Mouse (Mus musculus) midbrain, embryonic 11.5 days (tissue): ENCODE results near the gene Hemgn. TPM values are rescaled to one million over a fixed set of nuclear protein-coding genes. Genes with fewer than 3 reads are reported as not detected.

Experiments
- ATAC-seq: fragments of 200-750 bp; cut with Nextera tagmentation; 2 replicates; pipeline ENCODE4 v1.8.0; 2017; ENCODE audit warnings: moderate TSS enrichment, moderate library complexity; ENCODE audit not compliant: low FRiP score
- DNase-seq: peaks from one replicate; pipeline ENCODE4 v3.0.0; 2015; ENCODE audit warnings: low spot score; ENCODE audit errors: missing footprints
- H3K27ac ChIP-seq: fragments of 300-500 bp; sonication (generic); 2 replicates; pipeline ENCODE4 v1.5.1; 2014; ENCODE audit warnings: low read depth, low read length
- H3K27me3 ChIP-seq: fragments of 300-500 bp; sonication (generic); 2 replicates; pipeline ENCODE4 v1.6.1; 2014; ENCODE audit warnings: mild to moderate bottlenecking, low read length, moderate library complexity, mixed read lengths; ENCODE audit not compliant: control insufficient read depth, insufficient read depth
- H3K36me3 ChIP-seq: fragments of 300-500 bp; sonication (generic); 2 replicates; pipeline ENCODE4 v1.6.1; 2014; ENCODE audit warnings: mild to moderate bottlenecking, low read length, moderate library complexity, mixed read lengths; ENCODE audit not compliant: control insufficient read depth, insufficient read depth
- H3K4me1 ChIP-seq: fragments of 300-500 bp; sonication (generic); 2 replicates; pipeline ENCODE4 v1.6.1; 2014; ENCODE audit warnings: low read length; ENCODE audit not compliant: control insufficient read depth, insufficient read depth
- H3K4me2 ChIP-seq: fragments of 300-500 bp; sonication (generic); 2 replicates; pipeline ENCODE4 v1.6.1; 2014; ENCODE audit warnings: mild to moderate bottlenecking, moderate library complexity
- H3K4me3 ChIP-seq: fragments of 300-500 bp; sonication (generic); 2 replicates; pipeline ENCODE4 v1.5.1; 2014; ENCODE audit warnings: low read depth, low read length
- H3K9ac ChIP-seq: fragments of 300-500 bp; sonication (generic); 2 replicates; pipeline ENCODE4 v1.6.1; 2014; ENCODE audit warnings: low read length
- H3K9me3 ChIP-seq: fragments of 300-500 bp; sonication (generic); 2 replicates; pipeline ENCODE4 v1.6.1; 2016; ENCODE audit warnings: low read length; ENCODE audit not compliant: control insufficient read depth
- WGBS: fragments of 180-500 bp; shearing (Covaris S2); extraction: QIAGEN DNeasy Blood & Tissue Kit; methylation state at CpG from one replicate; pipeline ENCODE4 v1.1.7; 2014; 5-methylcytosine and 5-hydroxymethylcytosine counted together
- polyA plus RNA-seq: library from polyadenylated mRNA; unstranded; fragments of >200 nt; fragmentation: Nextera tagmentation; extraction: Ambion mirVana; gene quantifications from 2 replicates; pipeline ENCODE4 v1.2.1, GENCODE M21; 2014

The Hemgn gene
- polyA plus RNA-seq, 1 experiment from 2014 or later = 20.5 TPM

DNA sequence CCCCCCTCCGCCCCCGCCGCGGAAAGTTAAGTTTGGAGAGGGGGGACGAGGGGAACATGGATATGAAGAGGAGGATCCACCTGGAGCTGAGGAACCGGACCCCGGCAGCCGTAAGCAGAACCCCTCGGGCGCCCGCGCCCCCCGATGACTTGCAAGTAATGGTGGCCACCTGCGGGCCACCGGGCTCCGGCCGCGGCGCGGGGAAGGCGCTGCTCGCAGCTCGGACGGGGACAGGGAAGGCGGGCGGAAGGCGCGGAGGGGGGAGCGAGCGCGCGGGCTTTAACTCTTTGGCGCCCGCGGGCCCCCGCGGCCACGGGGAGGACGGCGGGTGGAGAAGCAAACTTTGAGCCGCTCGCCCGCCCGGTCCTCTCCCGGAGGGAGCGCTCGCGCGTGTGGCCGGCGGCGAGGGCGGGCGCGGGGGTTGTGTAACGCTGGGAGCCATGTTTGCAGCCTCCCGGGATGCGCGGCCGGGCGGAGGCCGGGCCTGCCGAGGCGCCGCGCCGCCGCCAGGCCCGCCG, 38.0 kb upstream of the Hemgn start:
- peak; percentile 96 for DNase-seq
- no peaks in the 10 kb centered on the region for H3K36me3 ChIP-seq
- under 1% methylated on average over 47 of the region's 70 CpGs for WGBS
- peak overlapping the region; percentile 99 for H3K9ac ChIP-seq
- peak overlapping the region; percentile 98 for H3K4me3 ChIP-seq
- peak overlapping the region; percentile 98 for H3K27ac ChIP-seq
- H3K4me2 ChIP-seq = peak overlapping the region; percentile 79
- peak; percentile 43 for ATAC-seq
- peaks cover 20% of the 10 kb centered on the region for H3K4me1 ChIP-seq
- no peaks in the 10 kb centered on the region for H3K9me3 ChIP-seq
- no peaks in the 10 kb centered on the region for H3K27me3 ChIP-seq

DNA sequence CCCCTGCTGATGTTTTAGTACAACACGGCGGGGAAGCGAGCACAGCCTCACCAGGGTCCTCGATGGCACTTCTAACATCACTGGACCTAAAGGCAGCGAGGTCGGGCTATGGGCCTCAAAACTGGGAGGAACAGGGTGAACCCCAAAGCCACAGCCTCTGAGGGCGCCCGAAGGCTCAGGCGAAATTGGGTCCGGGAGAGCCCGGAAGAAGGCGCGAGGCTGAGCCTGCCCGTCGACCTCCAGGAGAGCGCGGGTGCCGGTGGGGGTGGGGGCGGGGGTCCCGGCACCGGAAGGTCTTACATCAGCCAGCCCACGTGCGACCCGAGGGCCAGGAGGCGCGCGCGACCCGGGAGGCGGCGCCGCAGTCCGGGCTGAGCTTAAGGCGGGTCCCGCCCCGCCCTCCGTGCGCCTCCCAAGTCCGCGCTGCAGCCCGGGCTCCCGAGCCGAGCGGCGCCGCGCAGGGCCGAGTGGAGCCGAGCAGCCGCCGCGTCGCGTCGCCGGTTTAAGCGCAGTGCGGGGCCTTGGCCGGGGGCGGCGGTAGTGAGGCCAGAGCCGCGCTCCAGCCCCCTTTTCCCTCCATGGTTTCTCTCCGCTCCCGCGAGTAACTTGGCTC, 37.3 kb upstream of the Hemgn start, which contains the start of gene Anp32b:
Gene Anp32b (plus strand): TSS at position 384 of the 613 bp plus-strand sequence.
- no peaks in the 10 kb centered on the region for H3K36me3 ChIP-seq
- peak; percentile 94 for ATAC-seq
- H3K4me2 ChIP-seq = peak within 1 kb of the TSS; percentile 79
- H3K27ac ChIP-seq = peak within 1 kb of the TSS; percentile 98
- no peaks in the 10 kb centered on the region for H3K27me3 ChIP-seq
- WGBS = under 1% methylated on average over 49 of the region's 66 CpGs
- DNase-seq = peak; percentile 100
- peaks cover 20% of the 10 kb centered on the region for H3K4me1 ChIP-seq
- H3K9me3 ChIP-seq = no peaks in the 10 kb centered on the region
- peak within 1 kb of the TSS; percentile 98 for H3K4me3 ChIP-seq
- H3K9ac ChIP-seq = peak within 1 kb of the TSS; percentile 99

- Histone ChIP-seq H3K27ac (peak overlapping the region; percentile 98), H3K4me3 (peak overlapping the region; percentile 98), H3K27me3 (no peaks in the 10 kb centered on the region), H3K36me3 (no peaks in the 10 kb centered on the region), H3K9ac (peak overlapping the region; percentile 99), H3K4me2 (peak overlapping the region; percentile 79), H3K9me3 (no peaks in the 10 kb centered on the region), H3K4me1 (peaks cover 20% of the 10 kb centered on the region)
- DNase-seq (no peak), ATAC-seq (no peak)
- 31% methylated on average over 7 of the region's 7 CpGs for WGBS
Measured at GRCm38 (mm10) chr4:46450020-46450518, 36.8 kb upstream of the Hemgn start.

GRCm38 (mm10) chr4:46448886-46449285, 35.6 kb upstream of the Hemgn start:
- no peak overlapping the region for H3K4me2 ChIP-seq
- no peaks in the 10 kb centered on the region for H3K9me3 ChIP-seq
- DNase-seq = no peak
- H3K27ac ChIP-seq = no peak overlapping the region
- peaks cover 12% of the 10 kb centered on the region for H3K4me1 ChIP-seq
- no peaks in the 10 kb centered on the region for H3K36me3 ChIP-seq
- 61% methylated on average over 6 of the region's 6 CpGs for WGBS
- H3K9ac ChIP-seq = no peak overlapping the region
- H3K27me3 ChIP-seq = no peaks in the 10 kb centered on the region
- H3K4me3 ChIP-seq = no peak overlapping the region
- no peak for ATAC-seq

- no peak overlapping the region for H3K9ac ChIP-seq
- H3K9me3 ChIP-seq = no peaks in the 10 kb centered on the region
- DNase-seq = no peak
- no peak for ATAC-seq
- no peak overlapping the region for H3K27ac ChIP-seq
- H3K27me3 ChIP-seq = no peaks in the 10 kb centered on the region
- H3K4me1 ChIP-seq = peaks cover 3% of the 10 kb centered on the region
- no peak overlapping the region for H3K4me3 ChIP-seq
- H3K4me2 ChIP-seq = no peak overlapping the region
- WGBS = 67% methylated on average over 1 of the region's 1 CpGs
- no peaks in the 10 kb centered on the region for H3K36me3 ChIP-seq
Measured at GRCm38 (mm10) chr4:46447461-46447860, 34.2 kb upstream of the Hemgn start.

DNA sequence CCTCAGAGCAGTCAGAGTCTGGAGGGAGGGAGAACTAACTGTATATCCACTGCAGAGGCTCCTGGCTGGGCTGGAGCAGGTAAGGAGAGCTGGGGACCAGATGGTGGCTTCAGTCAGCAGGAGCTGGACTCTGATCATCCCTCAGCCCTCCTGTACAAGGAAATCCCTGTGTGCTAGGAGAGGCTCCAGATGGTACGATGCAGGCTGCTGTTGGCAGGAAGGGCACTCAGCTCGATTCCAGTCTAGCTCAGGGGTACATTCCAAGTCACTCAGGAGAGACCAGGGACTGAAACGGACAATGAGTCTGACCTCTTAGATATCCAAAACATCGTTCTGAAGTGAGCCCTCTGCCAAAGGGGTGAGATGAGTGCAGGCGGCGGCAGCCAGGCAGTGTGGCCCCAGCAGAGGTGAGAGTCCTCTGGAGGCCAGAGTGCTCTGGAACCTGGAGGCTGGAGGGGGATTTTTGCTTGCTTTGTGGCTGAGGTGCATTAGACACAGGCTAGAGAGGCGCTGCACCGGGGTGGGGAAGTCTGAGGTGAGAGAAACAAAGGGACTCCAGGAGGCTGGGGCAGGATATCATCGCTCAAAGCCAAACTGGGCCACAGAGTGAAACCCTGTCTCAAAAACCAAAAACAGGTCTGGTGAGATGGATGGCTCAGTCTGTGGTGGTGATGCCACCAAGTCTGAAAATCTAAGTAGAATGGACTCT, 32.1 kb upstream of the Hemgn start:
- 54% methylated on average over 9 of the region's 9 CpGs for WGBS
- Histone ChIP-seq H3K9me3 (no peaks in the 10 kb centered on the region), H3K4me3 (no peak overlapping the region), H3K4me1 (no peaks in the 10 kb centered on the region), H3K9ac (no peak overlapping the region), H3K27ac (no peak overlapping the region), H3K4me2 (no peak overlapping the region), H3K27me3 (no peaks in the 10 kb centered on the region), H3K36me3 (no peaks in the 10 kb centered on the region)
- DNase-seq = no peak
- no peak for ATAC-seq

DNA sequence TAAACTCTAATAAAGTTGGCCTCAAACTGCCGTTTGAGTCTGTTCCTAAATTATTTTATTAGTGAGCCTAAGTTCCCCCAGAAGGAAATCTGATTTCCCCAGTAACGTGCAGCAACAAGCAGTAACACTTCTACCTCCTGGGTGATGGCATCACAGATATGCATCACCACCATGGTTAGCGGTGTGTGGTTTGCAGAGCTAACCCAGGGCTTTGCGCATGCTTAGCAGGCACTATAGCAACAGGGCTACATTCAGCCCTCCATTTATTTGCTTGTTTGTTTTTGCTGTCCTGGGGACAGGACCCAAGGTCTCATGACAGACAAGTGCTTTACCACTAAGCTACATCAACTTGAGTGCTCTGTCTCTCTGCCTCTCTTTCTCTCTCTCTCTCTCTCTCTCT, 29.2 kb upstream of the Hemgn start:
- 67% methylated on average over 4 of the region's 4 CpGs for WGBS

DNA sequence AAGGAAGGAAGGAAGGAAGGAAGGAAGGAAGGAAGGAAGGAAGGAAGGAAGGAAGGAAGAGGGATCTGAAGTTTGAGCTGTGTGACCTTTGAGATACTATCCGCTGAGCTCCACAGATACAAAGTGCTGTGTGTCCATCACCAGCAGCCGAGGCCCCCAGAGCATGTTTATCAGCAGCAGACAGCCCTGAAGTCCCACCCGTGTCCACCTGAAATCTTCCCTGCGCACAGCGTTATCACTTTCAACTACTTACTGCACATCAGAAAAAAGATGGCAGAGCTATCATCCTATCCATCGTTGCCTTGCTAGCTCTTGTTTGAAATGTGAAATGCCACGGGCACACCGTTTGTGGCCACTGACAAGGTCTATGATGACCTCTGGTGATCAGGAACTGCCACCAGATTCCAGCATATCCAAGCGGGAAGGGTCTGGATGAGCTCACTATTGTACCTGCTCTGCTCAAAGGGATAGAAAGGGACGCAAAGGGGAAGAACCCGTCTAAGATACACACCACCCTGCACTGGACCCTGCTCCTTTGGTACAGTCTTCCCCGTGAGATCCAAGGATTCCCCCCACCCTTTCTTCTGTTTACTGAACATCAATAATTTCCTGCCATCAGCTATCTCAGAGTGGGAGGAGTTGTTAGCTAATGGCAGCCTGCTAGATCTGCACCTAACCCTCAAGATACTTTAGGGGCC, 19.2 kb upstream of the Hemgn start:
- Histone ChIP-seq H3K27me3 (no peaks in the 10 kb centered on the region), H3K36me3 (no peaks in the 10 kb centered on the region), H3K4me1 (no peaks in the 10 kb centered on the region)

More for the DNA sequence above, 29.2 kb upstream of the Hemgn start:
- no peak overlapping the region for H3K27ac ChIP-seq
- no peak for ATAC-seq
- no peak overlapping the region for H3K4me3 ChIP-seq
- no peak overlapping the region for H3K4me2 ChIP-seq
- no peaks in the 10 kb centered on the region for H3K9me3 ChIP-seq
- H3K36me3 ChIP-seq = no peaks in the 10 kb centered on the region
- H3K27me3 ChIP-seq = no peaks in the 10 kb centered on the region
- no peak overlapping the region for H3K9ac ChIP-seq
- no peaks in the 10 kb centered on the region for H3K4me1 ChIP-seq
- no peak for DNase-seq

More for the DNA sequence above, 19.2 kb upstream of the Hemgn start:
- H3K9me3 ChIP-seq = no peaks in the 10 kb centered on the region
- no peak for DNase-seq
- H3K4me3 ChIP-seq = no peak overlapping the region
- 87% methylated on average over 12 of the region's 12 CpGs for WGBS
- ATAC-seq = no peak
- no peak overlapping the region for H3K27ac ChIP-seq
- H3K4me2 ChIP-seq = no peak overlapping the region
- H3K9ac ChIP-seq = no peak overlapping the region
